Mouse (Mus musculus) embryonic stem cell, embryonic (primary cell): ENCODE results near the gene Akp3.

Experiments
- CTCF ChIA-PET, 4 experiments: fragments of 300-600 bp in 2 of 4; fragments of 350-600 bp in 2 of 4; sonication (Branson Sonifier 250); formaldehyde crosslinking; loops; one replicate each; lab custom pipeline; 2022; ENCODE audit warnings: inconsistent platforms in 2 of 4; lab: Charles Lee
- POLR2A ChIA-PET, 4 experiments: fragments of 300-600 bp in 2 of 4; fragments of 350-600 bp in 2 of 4; sonication (Branson Sonifier 250); formaldehyde crosslinking; loops; one replicate each; lab custom pipeline; 2022; ENCODE audit warnings: antibody characterized with exemption in 4 of 4, inconsistent platforms in 1 of 4; lab: Charles Lee

Gene Akp3

DNA sequence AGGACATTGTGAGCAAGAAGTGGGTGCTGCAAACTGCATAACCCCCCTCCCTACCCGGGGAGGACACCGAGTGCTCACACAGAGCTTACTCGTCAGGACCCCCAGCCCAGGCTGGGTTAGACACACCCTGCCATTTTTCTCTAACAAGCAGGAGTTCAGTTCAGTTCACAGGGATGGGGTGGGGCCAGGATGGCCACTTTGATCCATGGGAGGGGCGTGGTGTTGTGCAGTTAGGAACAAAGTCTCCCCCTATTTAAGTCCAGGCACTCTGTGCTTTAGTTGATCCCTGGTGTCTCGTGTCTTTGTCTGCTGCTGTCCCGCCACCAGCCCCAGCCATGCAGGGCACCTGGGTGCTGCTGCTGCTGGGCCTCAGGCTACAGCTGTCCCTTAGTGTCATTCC lies at the start of gene Akp3:
TSS of gene Akp3 (plus strand) at position 301 of the 400 bp plus-strand sequence.
- ChIA-PET POLR2A (no interaction called here), CTCF (interaction anchor here in 2 of 4 experiments (0.9 to 1.6 kb wide), 4 partner anchors 13 to 62 kb away, joined by 3 to 4 read pairs (median 3); no protein-coding TSS in a partner anchor)

- CTCF ChIA-PET: interaction anchor here in 2 of 4 experiments (0.7 to 1.4 kb wide), 3 partner anchors 13 to 375 kb away, joined by 3 read pairs; no protein-coding TSS in a partner anchor
These were observed 38.6 kb upstream of the Akp3 start for GRCm38 (mm10) chr1:87086196-87086595.

GRCm38 (mm10) chr1:87086964-87087363 lies 37.8 kb upstream of the Akp3 start:
- ChIA-PET CTCF (interaction anchor here (0.7 to 1.4 kb wide), 6 partner anchors 12 to 376 kb away, joined by 3 read pairs; no protein-coding TSS in a partner anchor), POLR2A (interaction anchor here in 2 of 4 experiments (0.5 to 1.3 kb wide), 2 partner anchors 100 to 178 kb away, joined by 3 to 4 read pairs; no protein-coding TSS in a partner anchor)

More at GRCm38 (mm10) chr1:87086196-87086595, 38.6 kb upstream of the Akp3 start:
- POLR2A ChIA-PET: interaction anchor here in 2 of 4 experiments (0.7 to 1.3 kb wide), 2 partner anchors 101 to 367 kb away, joined by 3 to 4 read pairs; no protein-coding TSS in a partner anchor

DNA sequence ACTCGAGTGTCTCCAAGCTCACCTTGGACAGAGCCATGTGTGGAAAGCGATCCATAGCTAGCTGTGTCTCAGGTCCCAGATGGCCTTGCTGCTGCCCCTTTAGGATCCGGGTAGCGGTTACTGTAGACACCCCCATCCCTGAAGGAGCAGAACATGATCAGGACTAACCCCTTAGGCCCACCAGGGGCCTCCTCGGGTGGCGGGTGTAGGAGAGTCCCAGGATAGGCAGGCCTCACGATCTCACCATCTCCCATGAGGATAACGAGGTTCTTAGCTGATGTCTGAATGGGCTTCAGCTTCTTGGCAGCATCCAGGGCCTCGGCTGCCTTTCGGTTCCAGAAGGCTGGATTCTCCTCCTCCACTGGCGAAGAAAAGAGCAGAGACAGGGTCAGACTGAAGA lies 35.5 kb upstream of the Akp3 start:
- ChIA-PET POLR2A (interaction anchor here in 1 of 4 experiments (1.3 kb wide), 1 partner anchor 126 kb away, joined by 3 read pairs; no protein-coding TSS in a partner anchor), CTCF (interaction anchor here in 2 of 4 experiments (0.6 to 1.0 kb wide), 2 partner anchors 22 to 96 kb away, joined by 4 to 7 read pairs; no protein-coding TSS in a partner anchor)

DNA sequence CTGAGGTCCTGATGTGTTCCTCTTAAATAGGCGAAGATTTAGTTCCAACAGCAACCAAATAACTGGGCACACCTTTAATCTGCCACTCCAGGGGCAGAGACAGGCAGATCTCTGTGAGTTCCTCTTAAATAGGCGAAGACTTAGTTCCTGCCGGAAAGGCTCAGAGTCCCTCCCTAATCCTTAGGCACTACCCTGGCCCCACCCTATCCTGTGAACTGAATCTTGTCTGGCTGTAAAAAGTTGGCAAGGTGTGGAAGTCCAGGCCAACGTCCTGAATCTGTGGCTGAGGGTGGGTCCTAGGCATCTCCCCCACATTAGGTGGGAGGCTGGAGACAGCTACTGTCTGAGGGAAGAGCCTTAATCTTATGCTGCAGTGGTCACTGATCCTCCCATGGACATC lies 34.9 kb upstream of the Akp3 start, which contains the start of gene Alppl2:
TSS of gene Alppl2 (minus strand) at position 101 of the 400 bp plus-strand sequence.
- CTCF ChIA-PET: interaction anchor here in 2 of 4 experiments (0.6 to 0.9 kb wide), 2 partner anchors 22 to 391 kb away, joined by 3 to 7 read pairs; no protein-coding TSS in a partner anchor

GRCm38 (mm10) chr1:87095642-87096041 lies 29.1 kb upstream of the Akp3 start:
- ChIA-PET CTCF (interaction anchor here in 2 of 4 experiments (0.6 to 1.3 kb wide), 2 partner anchors 15 to 33 kb away, joined by 3 read pairs; no protein-coding TSS in a partner anchor), POLR2A (interaction anchor here in 1 of 4 experiments (0.7 kb wide), 2 partner anchors 10 to 461 kb away, joined by 3 read pairs; no protein-coding TSS in a partner anchor)

More for the DNA sequence above, 34.9 kb upstream of the Akp3 start, which contains the start of gene Alppl2:
- POLR2A ChIA-PET: no interaction called here

- ChIA-PET CTCF (interaction anchor here (0.6 to 1.5 kb wide), 17 partner anchors 11 to 1799 kb away, joined by 3 to 7 read pairs (median 3); no protein-coding TSS in a partner anchor), POLR2A (interaction anchor here in 1 of 4 experiments (0.6 kb wide), 1 partner anchor 57 kb away, joined by 3 read pairs; the partner anchor contains the start of gene Ecel1)
These were observed 26.3 kb upstream of the Akp3 start for GRCm38 (mm10) chr1:87098358-87098975.

DNA sequence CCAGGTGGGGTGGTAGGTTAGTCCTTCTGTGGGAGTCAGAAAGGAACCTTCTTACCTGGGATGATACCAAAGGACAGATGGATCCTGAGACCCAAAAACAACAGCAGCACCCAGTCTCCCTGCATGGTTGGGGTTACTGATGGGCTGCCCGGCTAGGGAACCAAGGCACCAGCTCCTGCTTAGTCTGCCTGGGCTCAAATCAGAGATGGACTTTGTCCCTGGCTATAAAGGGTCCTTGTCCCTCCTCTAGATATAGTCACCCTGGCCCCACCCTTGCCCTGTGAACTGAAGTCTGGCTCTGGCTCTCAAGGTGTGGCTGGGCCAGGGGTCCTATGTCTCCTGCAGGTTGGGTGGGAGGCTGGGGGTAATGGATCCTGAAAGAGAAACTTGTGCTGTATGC lies 23.4 kb upstream of the Akp3 start, which contains the start of gene Alpi:
TSS of gene Alpi (minus strand) at position 196 of the 400 bp plus-strand sequence.
- POLR2A ChIA-PET: no interaction called here
- CTCF ChIA-PET: no interaction called here

- CTCF ChIA-PET: no interaction called here
- POLR2A ChIA-PET: no interaction called here
These were observed 22.7 kb upstream of the Akp3 start for GRCm38 (mm10) chr1:87102114-87102513.

- CTCF ChIA-PET: no interaction called here
- POLR2A ChIA-PET: no interaction called here
These were observed 20.8 kb upstream of the Akp3 start for GRCm38 (mm10) chr1:87103936-87104335.

- CTCF ChIA-PET: interaction anchor here in 2 of 4 experiments (0.6 kb wide), 2 partner anchors 22 to 49 kb away, joined by 4 read pairs; no protein-coding TSS in a partner anchor
- POLR2A ChIA-PET: no interaction called here
These were observed 18.2 kb upstream of the Akp3 start for GRCm38 (mm10) chr1:87106536-87106935.

- CTCF ChIA-PET: no interaction called here
- POLR2A ChIA-PET: no interaction called here
These were observed 16.2 kb upstream of the Akp3 start for GRCm38 (mm10) chr1:87108564-87108963.

- POLR2A ChIA-PET: interaction anchor here in 2 of 4 experiments (0.6 to 1.5 kb wide), 4 partner anchors 16 to 190 kb away, joined by 3 to 7 read pairs (median 4); no protein-coding TSS in a partner anchor
- CTCF ChIA-PET: interaction anchor here (0.6 to 1.6 kb wide), 23 partner anchors 9 to 738 kb away, joined by 3 to 10 read pairs (median 3); partner anchors contain the start of genes Akp3 (in 1 of the 4) and Alppl2 (in 1 of the 4)
These were observed 12.9 kb upstream of the Akp3 start for GRCm38 (mm10) chr1:87111719-87112354.

GRCm38 (mm10) chr1:87114784-87115183 lies 10.0 kb upstream of the Akp3 start:
- CTCF ChIA-PET: interaction anchor here in 2 of 4 experiments (0.6 to 0.9 kb wide), 4 partner anchors 71 to 579 kb away, joined by 3 to 4 read pairs (median 3); no protein-coding TSS in a partner anchor
- POLR2A ChIA-PET: no interaction called here

DNA sequence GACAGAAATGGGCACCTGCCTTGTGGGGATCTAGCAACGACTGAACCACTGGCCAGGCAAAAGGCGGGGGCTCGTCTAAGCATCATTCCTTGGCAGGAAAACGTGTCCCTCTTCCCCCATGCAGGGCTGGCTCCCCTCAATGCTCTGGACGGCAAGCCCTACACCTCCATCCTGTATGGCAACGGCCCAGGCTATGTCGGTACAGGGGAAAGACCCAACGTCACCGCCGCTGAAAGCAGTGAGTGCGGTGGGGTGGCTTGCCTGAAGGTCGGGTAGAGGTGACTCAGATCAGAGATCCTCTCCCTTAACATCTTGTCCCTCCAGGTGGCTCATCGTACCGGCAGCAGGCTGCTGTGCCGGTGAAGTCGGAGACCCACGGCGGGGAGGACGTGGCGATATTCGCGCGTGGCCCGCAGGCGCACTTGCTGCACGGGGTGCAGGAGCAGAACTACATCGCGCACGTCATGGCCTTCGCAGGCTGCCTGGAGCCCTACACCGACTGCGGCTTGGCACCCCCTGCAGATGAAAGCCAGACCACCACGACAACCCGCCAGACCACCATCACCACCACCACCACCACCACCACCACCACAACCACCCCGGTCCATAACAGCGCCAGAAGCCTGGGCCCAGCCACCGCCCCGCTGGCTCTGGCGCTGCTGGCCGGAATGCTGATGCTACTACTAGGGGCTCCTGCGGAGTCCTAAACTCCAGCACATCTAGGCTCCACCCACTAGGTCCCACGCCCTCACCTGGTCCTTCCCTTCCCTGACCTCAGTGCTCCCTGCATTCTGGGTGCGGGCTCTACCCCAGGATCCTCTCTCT lies 2.6 kb downstream of the Akp3 start:
- CTCF ChIA-PET: interaction anchor here in 2 of 4 experiments (0.5 to 1.2 kb wide), 3 partner anchors 20 to 59 kb away, joined by 3 to 4 read pairs (median 3); no protein-coding TSS in a partner anchor

GRCm38 (mm10) chr1:87131803-87132202 lies 7.0 kb downstream of the Akp3 start:
- POLR2A ChIA-PET: interaction anchor here in 1 of 4 experiments (1.0 kb wide), 1 partner anchor 10 kb away, joined by 3 read pairs; no protein-coding TSS in a partner anchor
- CTCF ChIA-PET: interaction anchor here in 1 of 4 experiments (1.1 kb wide), 1 partner anchor 55 kb away, joined by 3 read pairs; no protein-coding TSS in a partner anchor

More for the DNA sequence above, 2.6 kb downstream of the Akp3 start:
- POLR2A ChIA-PET: interaction anchor here in 2 of 4 experiments (0.9 to 1.6 kb wide), 3 partner anchors 15 to 16 kb away, joined by 3 read pairs; no protein-coding TSS in a partner anchor

DNA sequence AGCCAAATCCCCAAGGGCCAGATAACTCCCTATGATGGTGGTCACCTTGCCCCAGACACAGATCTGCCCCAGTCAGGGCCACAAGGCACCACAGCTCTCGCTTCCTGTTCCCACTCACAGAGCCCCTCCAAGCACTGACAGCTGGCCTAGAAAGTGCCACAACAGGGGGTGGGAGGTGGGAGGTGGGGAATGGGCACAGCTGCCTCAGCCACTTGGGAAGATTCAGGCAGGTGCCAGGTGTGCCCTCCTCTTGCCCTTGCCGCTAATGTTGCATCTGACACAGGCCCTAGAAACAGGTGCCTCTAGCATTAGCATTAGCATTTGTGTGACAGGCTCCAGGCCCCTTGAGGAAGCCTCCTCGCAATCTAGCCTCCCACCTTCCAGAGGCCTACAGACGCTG lies 16.8 kb downstream of the Akp3 start:
- CTCF ChIA-PET: interaction anchor here in 1 of 4 experiments (1.5 to 1.6 kb wide), 2 partner anchors 12 to 17 kb away, joined by 3 read pairs; partner anchors contain the start of gene Akp3
- POLR2A ChIA-PET: interaction anchor here in 1 of 4 experiments (1.0 kb wide), 1 partner anchor 10 kb away, joined by 3 read pairs; no protein-coding TSS in a partner anchor
